Mouse (Mus musculus) brain, embryonic 14.5 days (tissue): ENCODE data around the gene Sfrp2.

ENCODE experiments used
- CTCF ChIP-seq: fragments of 200-500 bp; IDR thresholded peaks from 2 replicates; pipeline ENCODE4 v1.5.1; 2012; ENCODE audit warnings: inconsistent platforms, mild to moderate bottlenecking, moderate library complexity, borderline replicate concordance; ENCODE audit not compliant: insufficient read depth, insufficient read length; ENCODE audit errors: extremely low read depth
- POLR2A ChIP-seq: fragments of 200-500 bp; IDR thresholded peaks from 2 replicates; pipeline ENCODE4 v1.6.1; 2012; ENCODE audit warnings: mild to moderate bottlenecking, inconsistent platforms, borderline replicate concordance; ENCODE audit not compliant: poor library complexity, insufficient read depth, insufficient read length, severe bottlenecking; ENCODE audit errors: extremely low read depth

GRCm38 (mm10) chr3:83784726-83785125 lies 18.6 kb downstream of the Sfrp2 start:
- TF ChIP-seq CTCF: no peak
- TF ChIP-seq POLR2A: no peak
